Mouse (Mus musculus): ENCODE data around the gene Ccdc69. TPM values are rescaled to one million over a fixed set of nuclear protein-coding genes. Genes with fewer than 3 reads are reported as not detected.
"Not testable (repeated sequence)": the region's sequence is repeated elsewhere in the genome, so short reads cannot be mapped to it uniquely, and the experiment has no call there.

Gene Ccdc69
- polyA plus RNA-seq, 1 experiment from 2014 or later: 0.20 TPM

DNA sequence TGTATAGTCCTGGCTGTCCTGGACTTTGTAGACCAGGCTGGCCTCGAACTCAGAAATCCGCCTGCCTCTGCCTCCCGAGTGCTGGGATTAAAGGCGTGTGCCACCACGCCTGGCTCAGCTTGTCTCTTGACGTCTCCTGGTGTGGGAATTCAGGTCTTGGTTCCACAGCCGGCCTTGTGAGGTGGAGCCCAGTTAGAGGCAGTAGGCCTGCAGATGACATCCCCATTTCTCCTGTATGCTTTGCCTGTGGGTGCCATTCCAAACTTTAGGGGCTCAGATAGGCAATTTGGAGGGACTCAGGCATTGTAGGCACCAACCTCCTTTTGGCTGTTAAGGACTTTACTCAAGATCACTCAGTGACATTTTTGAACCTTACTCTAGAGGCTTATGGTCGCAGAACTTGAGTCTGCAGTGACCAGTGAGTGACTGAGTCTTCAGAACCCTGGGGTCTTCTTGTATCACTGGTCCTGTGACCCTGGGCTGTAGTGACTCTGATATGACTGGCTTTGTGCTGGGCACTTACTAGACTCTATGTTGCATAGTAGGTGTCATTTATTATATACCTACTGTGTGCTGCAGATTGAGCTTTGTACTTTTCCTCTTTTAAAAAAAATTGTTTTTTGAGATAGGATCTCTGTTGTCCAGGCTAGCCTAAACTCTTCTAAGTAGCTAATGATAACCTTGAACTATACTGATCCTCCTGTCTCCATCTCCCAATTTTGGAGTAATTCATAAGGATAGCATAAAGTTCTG is 21.3 kb upstream of the Ccdc69 start:
- Histone ChIP-seq H3K27me3 (replicated peaks; ENCODE audit: control insufficient read depth, insufficient read depth, low read length) (no peaks in the 10 kb centered on the region), H3K9me3 (replicated peaks; ENCODE audit: control insufficient read depth, low read length) (no peaks in the 10 kb centered on the region), H3K27ac (ENCODE audit: low read depth, low read length) (no peak overlapping the region), H3K4me1 (ENCODE audit: control insufficient read depth, insufficient read depth, low read length) (peaks cover 3% of the 10 kb centered on the region; the same call in 1 of the 2 replicates), H3K4me3 (ENCODE audit: low read depth, low read length) (no peak overlapping the region), H3K9ac (ENCODE audit: low read length) (no peak overlapping the region), H3K36me3 (ENCODE audit: control insufficient read depth, insufficient read depth, low read length) (no peaks in the 10 kb centered on the region), H3K4me2 (ENCODE audit: low read length) (no peak overlapping the region)
- DNase-seq (ENCODE audit: low spot score) (no peak), ATAC-seq (no peak)
- WGBS: 93% methylated on average over 8 of the region's 8 CpGs

GRCm38 (mm10) chr11:55098189-55098915 is 20.4 kb upstream of the Ccdc69 start:
- ATAC-seq (no peak; the same call in 1 of the 2 replicates), DNase-seq (ENCODE audit: low spot score) (no peak)
- H3K27ac ChIP-seq (ENCODE audit: low read depth, low read length): peak overlapping the region; percentile 54; the same call in 1 of the 2 replicates
- 14% methylated on average over 24 of the region's 24 CpGs for WGBS
- peak overlapping the region; percentile 51 for H3K4me3 ChIP-seq (ENCODE audit: low read depth, low read length)
- H3K9ac ChIP-seq (ENCODE audit: low read length): peak overlapping the region; percentile 75
- H3K9me3 ChIP-seq (replicated peaks; ENCODE audit: control insufficient read depth, low read length): no peaks in the 10 kb centered on the region
- 0 out of 2 replicates have a peak, but pooled peaks cover 2% of the 10 kb centered on the region for H3K27me3 ChIP-seq (replicated peaks; ENCODE audit: control insufficient read depth, insufficient read depth, low read length)
- peaks cover 3% of the 10 kb centered on the region; the same call in 1 of the 2 replicates for H3K4me1 ChIP-seq (ENCODE audit: control insufficient read depth, insufficient read depth, low read length)
- no peaks in the 10 kb centered on the region for H3K36me3 ChIP-seq (ENCODE audit: control insufficient read depth, insufficient read depth, low read length)
- H3K4me2 ChIP-seq (ENCODE audit: low read length): peak overlapping the region; percentile 72

DNA sequence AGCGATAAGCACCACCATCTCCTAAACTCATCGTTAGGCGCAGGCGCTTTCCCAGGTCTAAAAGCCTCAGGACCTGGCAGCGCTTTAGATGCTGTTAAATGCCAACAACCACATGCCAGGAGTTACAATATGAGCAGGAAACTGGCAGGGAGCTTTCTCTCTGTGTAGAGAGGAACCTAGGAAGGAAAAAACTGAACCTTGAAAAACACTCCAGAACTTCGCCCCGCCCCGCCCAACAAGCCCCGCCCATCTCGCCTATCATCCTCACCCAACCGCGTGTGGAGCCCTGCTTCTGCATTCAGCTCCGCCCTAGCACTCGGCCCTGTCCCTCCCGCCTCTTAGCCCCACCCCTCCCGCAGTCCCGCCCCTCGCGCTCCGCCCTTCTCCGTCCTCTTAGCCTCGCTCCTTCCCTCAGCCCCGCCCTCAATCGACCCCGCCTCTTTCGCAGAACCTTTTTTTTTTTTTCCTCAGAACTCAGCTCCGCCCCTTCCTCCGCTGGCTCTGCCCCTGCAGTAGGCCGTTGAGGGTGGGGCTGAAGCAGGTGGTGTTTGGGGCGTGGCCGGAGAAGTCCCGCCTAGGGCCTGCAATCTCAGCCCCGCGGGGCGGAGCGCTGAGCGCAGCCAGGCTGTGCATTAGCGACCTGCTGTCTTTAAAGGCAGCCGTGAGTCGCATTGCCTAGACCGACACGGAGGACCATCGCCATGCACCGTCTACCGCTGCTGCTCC is 19.7 kb upstream of the Ccdc69 start, which contains the start of gene Gm2a:
Gm2a (plus strand) TSS at position 653 of the 726 bp plus-strand sequence.
- WGBS: 2% methylated on average over 44 of the region's 45 CpGs
- Histone ChIP-seq H3K36me3 (ENCODE audit: control insufficient read depth, insufficient read depth, low read length) (no peaks in the 10 kb centered on the region), H3K27ac (ENCODE audit: low read depth, low read length) (peak within 1 kb of the TSS; percentile 54; the same call in 1 of the 2 replicates), H3K27me3 (replicated peaks; ENCODE audit: control insufficient read depth, insufficient read depth, low read length) (0 out of 2 replicates have a peak, but pooled peaks cover 3% of the 10 kb centered on the region), H3K4me2 (ENCODE audit: low read length) (peak within 1 kb of the TSS; percentile 72), H3K4me1 (ENCODE audit: control insufficient read depth, insufficient read depth, low read length) (peaks cover 3% of the 10 kb centered on the region; the same call in 1 of the 2 replicates), H3K9ac (ENCODE audit: low read length) (peak within 1 kb of the TSS; percentile 75), H3K9me3 (replicated peaks; ENCODE audit: control insufficient read depth, low read length) (no peaks in the 10 kb centered on the region), H3K4me3 (ENCODE audit: low read depth, low read length) (peak within 1 kb of the TSS; percentile 51)
- ATAC-seq: peak; percentile 93
- peak; percentile 97 for DNase-seq (ENCODE audit: low spot score)

DNA sequence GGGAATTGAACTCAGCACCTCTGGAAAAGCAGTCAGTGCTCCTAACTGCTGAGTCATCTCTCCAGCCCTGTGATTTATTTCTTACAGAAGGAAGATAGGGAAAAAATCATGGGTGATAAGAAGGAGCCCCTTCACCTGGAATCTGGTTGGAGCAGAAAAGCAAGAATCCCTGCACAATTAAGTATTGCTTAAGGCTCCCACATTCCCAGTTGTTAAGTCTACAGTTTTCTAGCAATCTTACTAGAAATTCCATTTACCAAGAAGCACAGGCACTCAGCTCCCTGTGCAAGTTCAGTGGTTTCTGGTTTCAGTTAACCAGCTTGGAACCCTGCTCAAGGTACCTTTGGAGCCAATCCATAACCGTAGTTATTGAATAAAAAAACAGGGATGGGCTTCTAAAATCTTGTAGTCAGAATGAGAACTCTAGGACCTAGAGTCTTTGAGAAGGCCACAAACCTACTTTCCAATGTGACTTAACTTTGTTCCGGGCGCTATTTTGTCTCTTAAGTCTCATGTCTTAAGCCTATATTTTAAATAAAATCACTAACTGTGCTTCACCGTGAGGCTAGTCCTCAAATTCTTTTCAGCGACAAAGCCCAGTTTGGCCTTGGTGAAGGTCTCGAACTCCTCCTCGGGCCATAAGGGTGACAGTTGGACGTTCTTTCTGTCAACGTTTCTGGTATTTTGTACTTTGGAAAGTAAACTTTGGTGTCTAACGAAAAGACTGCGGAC is 19.0 kb upstream of the Ccdc69 start:
- Histone ChIP-seq H3K4me1 (ENCODE audit: control insufficient read depth, insufficient read depth, low read length) (peaks cover 3% of the 10 kb centered on the region; the same call in 1 of the 2 replicates), H3K9me3 (replicated peaks; ENCODE audit: control insufficient read depth, low read length) (no peaks in the 10 kb centered on the region), H3K36me3 (ENCODE audit: control insufficient read depth, insufficient read depth, low read length) (no peaks in the 10 kb centered on the region), H3K4me2 (ENCODE audit: low read length) (peak overlapping the region; percentile 72), H3K9ac (ENCODE audit: low read length) (no peak overlapping the region), H3K27me3 (replicated peaks; ENCODE audit: control insufficient read depth, insufficient read depth, low read length) (0 out of 2 replicates have a peak, but pooled peaks cover 3% of the 10 kb centered on the region), H3K4me3 (ENCODE audit: low read depth, low read length) (peak overlapping the region; percentile 51), H3K27ac (ENCODE audit: low read depth, low read length) (no peak overlapping the region)
- WGBS: 35% methylated on average over 11 of the region's 11 CpGs
- no peak for ATAC-seq
- DNase-seq (ENCODE audit: low spot score): no peak

GRCm38 (mm10) chr11:55096296-55096695 is 18.4 kb upstream of the Ccdc69 start:
- WGBS: 80% methylated on average over 4 of the region's 4 CpGs
- H3K36me3 ChIP-seq (ENCODE audit: control insufficient read depth, insufficient read depth, low read length); H3K27me3 ChIP-seq (replicated peaks; ENCODE audit: control insufficient read depth, insufficient read depth, low read length); H3K9me3 ChIP-seq (replicated peaks; ENCODE audit: control insufficient read depth, low read length); H3K4me3 ChIP-seq (ENCODE audit: low read depth, low read length); H3K27ac ChIP-seq (ENCODE audit: low read depth, low read length); H3K4me1 ChIP-seq (ENCODE audit: control insufficient read depth, insufficient read depth, low read length); DNase-seq (ENCODE audit: low spot score); H3K4me2 ChIP-seq (ENCODE audit: low read length); ATAC-seq; H3K9ac ChIP-seq (ENCODE audit: low read length): not testable (repeated sequence)

DNA sequence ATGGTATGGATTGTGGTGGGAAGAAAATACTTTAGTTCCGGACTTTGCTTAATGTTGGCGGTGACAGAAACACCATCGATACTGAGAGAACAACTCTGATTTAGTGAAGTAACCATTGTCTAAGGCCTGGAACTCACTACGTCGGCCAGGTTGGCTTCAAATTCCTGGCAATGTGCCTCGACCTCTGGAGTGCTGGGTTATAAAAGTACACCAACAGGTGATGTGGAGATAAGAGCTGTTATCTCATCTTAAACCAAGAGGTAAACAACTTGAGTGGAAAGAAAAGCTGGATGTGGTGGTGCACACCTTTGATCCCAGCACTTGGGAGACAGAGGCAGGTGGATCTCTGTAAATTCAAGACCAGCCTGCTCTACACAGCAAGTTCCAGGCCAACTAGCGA is 15.2 kb upstream of the Ccdc69 start:
- Histone ChIP-seq H3K9ac (ENCODE audit: low read length) (no peak overlapping the region), H3K9me3 (replicated peaks; ENCODE audit: control insufficient read depth, low read length) (no peaks in the 10 kb centered on the region), H3K27me3 (replicated peaks; ENCODE audit: control insufficient read depth, insufficient read depth, low read length) (0 out of 2 replicates have a peak, but pooled peaks cover 3% of the 10 kb centered on the region), H3K4me1 (ENCODE audit: control insufficient read depth, insufficient read depth, low read length) (no peaks in the 10 kb centered on the region), H3K27ac (ENCODE audit: low read depth, low read length) (no peak overlapping the region), H3K4me3 (ENCODE audit: low read depth, low read length) (no peak overlapping the region), H3K36me3 (ENCODE audit: control insufficient read depth, insufficient read depth, low read length) (no peaks in the 10 kb centered on the region), H3K4me2 (ENCODE audit: low read length) (no peak overlapping the region)
- 85% methylated on average over 7 of the region's 7 CpGs for WGBS
- ATAC-seq (no peak), DNase-seq (ENCODE audit: low spot score) (no peak)

DNA sequence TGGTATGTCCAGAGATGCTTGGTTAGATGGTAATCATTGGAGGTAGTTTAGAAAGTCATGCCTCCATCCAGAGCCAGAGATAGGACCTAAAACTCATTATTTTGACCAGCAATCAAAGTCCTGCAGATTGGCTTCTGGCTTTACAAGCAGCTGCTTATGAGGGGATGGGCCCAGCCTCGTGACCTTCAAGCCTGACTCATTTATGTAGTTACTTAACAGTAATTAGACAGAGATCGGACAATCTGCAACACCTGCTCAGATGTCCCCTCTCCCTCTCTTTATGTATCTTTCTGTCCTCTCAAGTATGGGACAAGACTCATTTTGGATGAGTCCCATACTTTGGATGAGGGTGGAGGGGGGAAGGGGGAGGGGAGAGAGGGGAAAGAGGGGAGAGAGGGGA is 12.0 kb upstream of the Ccdc69 start:
- Histone ChIP-seq H3K4me3 (ENCODE audit: low read depth, low read length) (no peak overlapping the region), H3K36me3 (ENCODE audit: control insufficient read depth, insufficient read depth, low read length) (no peaks in the 10 kb centered on the region), H3K4me2 (ENCODE audit: low read length) (no peak overlapping the region), H3K9me3 (replicated peaks; ENCODE audit: control insufficient read depth, low read length) (no peaks in the 10 kb centered on the region), H3K27ac (ENCODE audit: low read depth, low read length) (no peak overlapping the region), H3K9ac (ENCODE audit: low read length) (no peak overlapping the region), H3K4me1 (ENCODE audit: control insufficient read depth, insufficient read depth, low read length) (no peaks in the 10 kb centered on the region), H3K27me3 (replicated peaks; ENCODE audit: control insufficient read depth, insufficient read depth, low read length) (0 out of 2 replicates have a peak, but pooled peaks cover 3% of the 10 kb centered on the region)
- WGBS: 75% methylated on average over 2 of the region's 2 CpGs
- no peak for ATAC-seq
- no peak for DNase-seq (ENCODE audit: low spot score)

GRCm38 (mm10) chr11:55087006-55087405 is 9.1 kb upstream of the Ccdc69 start:
- no peak overlapping the region for H3K4me2 ChIP-seq (ENCODE audit: low read length)
- no peaks in the 10 kb centered on the region for H3K9me3 ChIP-seq (replicated peaks; ENCODE audit: control insufficient read depth, low read length)
- WGBS: 5% methylated on average over 10 of the region's 10 CpGs
- peak; percentile 84 for DNase-seq (ENCODE audit: low spot score)
- peak; percentile 55; the same call in 1 of the 2 replicates for ATAC-seq
- no peaks in the 10 kb centered on the region for H3K36me3 ChIP-seq (ENCODE audit: control insufficient read depth, insufficient read depth, low read length)
- H3K27ac ChIP-seq (ENCODE audit: low read depth, low read length): no peak overlapping the region
- no peak overlapping the region for H3K9ac ChIP-seq (ENCODE audit: low read length)
- H3K4me1 ChIP-seq (ENCODE audit: control insufficient read depth, insufficient read depth, low read length): no peaks in the 10 kb centered on the region
- no peaks in the 10 kb centered on the region for H3K27me3 ChIP-seq (replicated peaks; ENCODE audit: control insufficient read depth, insufficient read depth, low read length)
- no peak overlapping the region for H3K4me3 ChIP-seq (ENCODE audit: low read depth, low read length)
